Mouse (Mus musculus) testis, adult 2 months (tissue): Measurements from ENCODE around the gene Fam92b.

ENCODE experiments used
- CTCF ChIP-seq: fragments of 200-500 bp; IDR thresholded peaks from 2 replicates; pipeline ENCODE4 v1.5.1; 2012; ENCODE audit warnings: low read depth, mild to moderate bottlenecking, inconsistent platforms, low read length, moderate library complexity; ENCODE audit not compliant: control insufficient read depth, insufficient read depth, insufficient replicate concordance
- POLR2A ChIP-seq: fragments of 200-500 bp; IDR thresholded peaks from 2 replicates; pipeline ENCODE4 v1.6.1; 2012; ENCODE audit warnings: low read depth, mild to moderate bottlenecking, inconsistent platforms, low read length, moderate library complexity; ENCODE audit not compliant: control insufficient read depth

DNA sequence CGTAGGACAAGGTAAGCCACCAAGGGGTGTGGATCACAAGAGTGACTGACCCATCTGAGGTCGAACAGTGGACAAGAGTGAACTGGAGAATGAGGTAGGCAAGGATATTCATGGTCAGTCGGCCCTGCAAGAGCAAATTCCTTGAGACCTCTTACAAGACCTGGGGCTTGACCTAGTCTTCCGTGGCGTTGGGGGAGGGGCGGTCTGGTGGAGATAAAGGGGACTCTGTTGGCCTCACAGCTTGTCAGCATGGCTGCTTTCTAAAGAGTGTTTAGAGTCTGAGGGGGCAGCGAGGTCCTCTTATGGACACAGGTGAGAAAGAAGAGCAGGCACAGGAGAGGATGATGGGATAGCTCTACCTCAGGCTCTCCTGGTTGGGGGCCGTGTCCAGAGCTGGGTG, 8.1 kb downstream of the Fam92b start:
- TF ChIP-seq CTCF (no peak), POLR2A (no peak)
